Mouse (Mus musculus) embryonic fibroblast, embryonic 13.5 days (primary cell): ENCODE data around the gene Mta1. TPM values are rescaled to one million over a fixed set of nuclear protein-coding genes. Genes with fewer than 3 reads are reported as not detected.

Experiments
- H3K27ac ChIP-seq: 2 replicates; pipeline ENCODE4 v1.5.1; 2012; ENCODE audit warnings: low read length, control low read depth, inconsistent platforms; ENCODE audit not compliant: insufficient read depth
- H3K4me1 ChIP-seq: 2 replicates; pipeline ENCODE4 v1.6.1; 2011; ENCODE audit warnings: low read length; ENCODE audit not compliant: control insufficient read depth, insufficient read depth
- H3K4me3 ChIP-seq: 2 replicates; pipeline ENCODE4 v1.5.1; 2011; ENCODE audit warnings: mild to moderate bottlenecking, control low read depth, low read length; ENCODE audit not compliant: insufficient read depth
- CTCF ChIP-seq: IDR thresholded peaks from 2 replicates; pipeline ENCODE4 v1.5.1; 2011; ENCODE audit warnings: mild to moderate bottlenecking, control low read depth, low read length, moderate library complexity, borderline replicate concordance; ENCODE audit not compliant: insufficient read depth
- POLR2A ChIP-seq: IDR thresholded peaks from 2 replicates; pipeline ENCODE4 v1.6.1; 2011; ENCODE audit warnings: low read depth, mild to moderate bottlenecking, control low read depth, low read length, moderate library complexity
- polyA plus RNA-seq: library from polyadenylated mRNA; stranded (reverse); fragments of >200 nt; gene quantifications from 2 replicates; pipeline ENCODE4 v1.2.4, GENCODE M21; 2011; ENCODE audit warnings: low read depth; ENCODE audit not compliant: missing spikeins, insufficient read length

Mta1 gene
- polyA plus RNA-seq = 83.2 and 86.5 TPM in 2 replicates

DNA sequence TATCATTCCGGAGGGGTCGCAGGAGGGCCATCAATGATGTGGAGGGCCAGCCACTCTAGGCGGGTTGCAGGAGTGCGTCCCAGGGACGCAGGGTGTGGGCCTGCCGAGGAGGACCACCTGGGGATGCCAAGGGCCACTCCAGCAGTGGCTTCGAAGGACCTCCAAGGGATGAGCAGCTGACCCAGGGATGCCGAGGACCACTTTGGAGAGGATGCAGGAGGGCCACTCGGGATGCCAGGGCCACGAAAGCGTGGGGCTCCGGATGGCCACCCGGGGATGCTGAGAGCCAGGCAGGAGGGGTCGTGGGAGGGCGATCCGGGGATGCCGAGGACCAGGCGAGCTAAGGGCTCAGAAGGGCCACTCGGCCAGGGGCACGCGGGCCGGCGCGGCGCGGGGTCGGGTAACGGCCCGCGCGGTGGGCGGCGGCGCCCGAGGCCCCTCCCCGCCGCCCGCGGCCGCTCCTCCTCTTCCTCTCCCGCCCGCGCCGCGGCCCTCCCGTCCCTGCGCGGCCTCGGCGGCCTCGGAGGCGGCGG is at the start of gene Mta1:
Gene Mta1 (plus strand): TSS at position 530 of the 533 bp plus-strand sequence.
- Histone ChIP-seq H3K27ac (peak within 1 kb of the TSS; percentile 50), H3K4me3 (peak within 1 kb of the TSS; percentile 98)
- TF ChIP-seq POLR2A = peak; percentile 78
- TF ChIP-seq CTCF = no peak

DNA sequence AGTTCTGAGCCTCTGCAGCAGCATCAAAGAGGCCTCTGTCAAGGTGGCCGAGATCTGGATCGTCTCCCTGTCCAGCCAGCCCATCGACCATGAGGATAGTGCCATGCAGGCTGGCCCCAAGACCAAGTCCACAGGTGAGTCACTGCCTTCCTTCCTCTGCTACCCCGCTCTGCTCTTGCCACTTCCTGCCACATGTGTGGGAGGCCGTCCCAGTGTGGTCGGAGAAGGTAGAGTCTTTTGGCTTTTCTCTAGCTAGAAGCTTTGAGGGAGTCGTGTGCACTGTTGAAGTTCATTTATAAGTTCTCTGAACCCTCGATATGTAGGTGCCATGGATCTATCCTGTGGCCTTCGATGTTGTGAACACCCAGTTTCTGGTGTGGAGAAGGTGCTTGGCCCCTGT is 48.2 kb upstream of the Mta1 start:
- Histone ChIP-seq H3K4me1 (peaks cover 7% of the 10 kb centered on the region; the same call in 1 of the 2 replicates), H3K4me3 (no peak overlapping the region), H3K27ac (no peak overlapping the region)
- TF ChIP-seq POLR2A = no peak
- no peak for TF ChIP-seq CTCF

More for the DNA sequence above, at the start of gene Mta1:
- H3K4me1 ChIP-seq = peaks cover 7% of the 10 kb centered on the region

DNA sequence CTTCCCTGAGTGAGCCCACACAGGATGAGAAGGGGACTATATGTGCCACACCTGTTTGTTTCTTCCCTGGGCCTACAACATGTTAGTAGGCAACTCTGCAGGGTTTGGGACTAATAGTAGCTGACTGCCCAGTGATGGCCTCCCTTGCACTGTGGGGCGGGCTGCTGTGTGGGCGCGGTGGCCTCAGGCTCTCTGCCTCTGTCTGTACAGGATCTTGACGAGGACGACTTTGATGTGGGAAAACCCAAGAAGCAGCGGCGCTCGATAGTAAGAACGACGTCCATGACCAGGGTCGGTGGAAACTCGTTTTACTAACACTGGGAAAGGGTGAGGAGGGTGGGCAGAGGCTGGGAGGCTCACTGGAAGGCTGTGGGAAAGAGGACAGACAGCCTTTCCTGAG is 47.4 kb upstream of the Mta1 start:
- no peak overlapping the region for H3K4me3 ChIP-seq
- no peak overlapping the region for H3K27ac ChIP-seq
- H3K4me1 ChIP-seq = peaks cover 7% of the 10 kb centered on the region; the same call in 1 of the 2 replicates
- TF ChIP-seq CTCF = no peak
- TF ChIP-seq POLR2A = no peak

DNA sequence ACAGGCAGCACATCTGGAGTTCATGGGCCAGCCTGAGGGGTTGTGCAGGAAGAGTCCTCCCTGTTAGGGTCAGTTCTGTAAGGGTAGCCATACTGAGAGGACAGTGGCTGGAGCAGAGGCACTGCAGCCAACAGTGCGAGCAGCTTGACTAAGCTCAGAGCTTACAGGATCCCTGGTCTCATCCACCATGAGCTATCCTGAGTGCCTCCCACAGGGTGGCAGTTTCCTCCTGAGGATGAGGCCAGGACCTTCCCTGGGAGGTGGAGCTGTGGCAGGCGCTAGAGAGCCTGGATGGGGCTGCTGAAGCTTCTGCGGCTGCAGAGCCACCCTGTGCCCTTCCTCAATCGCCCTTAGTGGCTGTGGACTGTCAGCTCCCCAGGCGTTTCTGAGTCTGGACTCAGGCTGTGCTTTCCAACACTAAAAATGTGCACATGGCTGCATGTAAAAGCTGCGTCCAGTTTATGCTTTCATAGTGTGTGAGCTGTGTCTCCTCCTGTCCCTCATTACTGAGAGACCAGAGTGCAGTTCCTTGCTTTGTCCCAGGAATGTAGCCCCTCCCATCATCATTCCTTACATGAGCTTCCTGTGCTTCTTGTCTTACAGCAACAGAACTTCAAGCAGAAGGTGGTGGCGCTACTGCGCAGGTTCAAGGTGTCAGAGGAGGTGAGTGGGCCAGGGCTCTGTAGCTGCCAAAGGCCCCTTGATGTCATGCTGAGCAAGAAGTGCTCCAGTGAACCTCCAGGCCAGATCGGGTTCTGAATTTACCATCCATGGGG is 46.3 kb upstream of the Mta1 start:
- Histone ChIP-seq H3K4me3 (no peak overlapping the region), H3K4me1 (peaks cover 7% of the 10 kb centered on the region; the same call in 1 of the 2 replicates), H3K27ac (no peak overlapping the region)
- TF ChIP-seq POLR2A (no peak), CTCF (no peak)

DNA sequence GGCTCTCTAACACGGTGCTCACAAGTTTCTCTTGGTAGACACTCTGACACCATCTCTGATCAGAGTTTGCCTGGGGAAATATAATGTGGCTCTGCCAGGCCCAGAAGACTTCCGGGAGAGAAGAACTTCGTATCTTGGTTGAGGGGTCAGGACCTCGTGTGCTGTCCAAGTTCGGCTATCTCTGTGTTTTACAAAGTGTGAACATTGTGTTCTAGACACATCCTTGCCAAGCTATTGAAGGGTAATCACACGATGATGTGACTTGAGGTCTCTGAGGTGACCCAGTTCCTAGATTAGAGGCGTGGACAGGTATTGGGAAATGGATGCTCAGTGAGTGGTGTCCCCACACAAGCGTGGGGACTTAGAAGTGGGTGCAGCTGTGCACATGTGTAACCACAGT is 42.0 kb upstream of the Mta1 start:
- H3K27ac ChIP-seq = no peak overlapping the region
- peaks cover 7% of the 10 kb centered on the region; the same call in 1 of the 2 replicates for H3K4me1 ChIP-seq
- TF ChIP-seq CTCF (no peak), POLR2A (no peak)
- no peak overlapping the region for H3K4me3 ChIP-seq

DNA sequence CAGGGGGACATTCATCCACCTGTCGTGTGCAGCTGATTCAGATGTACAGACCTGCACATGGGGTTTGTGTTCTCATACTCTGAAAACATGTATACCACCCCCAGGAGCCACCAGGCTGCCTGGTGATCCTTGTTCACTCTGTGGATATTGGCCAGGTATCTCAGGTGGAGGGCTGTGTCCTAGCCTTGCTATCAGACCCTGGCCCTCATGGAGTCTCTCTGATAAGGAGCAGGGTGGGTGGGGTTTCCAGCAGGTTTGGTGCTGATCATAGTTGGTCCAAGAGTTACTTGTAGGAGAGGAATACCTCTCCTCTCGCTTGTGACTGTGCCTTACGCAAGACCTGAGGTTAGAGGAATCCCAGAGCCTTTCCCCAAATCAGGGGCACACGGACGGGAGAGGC is 37.9 kb upstream of the Mta1 start:
- H3K4me3 ChIP-seq = no peak overlapping the region
- TF ChIP-seq POLR2A (no peak), CTCF (no peak)

DNA sequence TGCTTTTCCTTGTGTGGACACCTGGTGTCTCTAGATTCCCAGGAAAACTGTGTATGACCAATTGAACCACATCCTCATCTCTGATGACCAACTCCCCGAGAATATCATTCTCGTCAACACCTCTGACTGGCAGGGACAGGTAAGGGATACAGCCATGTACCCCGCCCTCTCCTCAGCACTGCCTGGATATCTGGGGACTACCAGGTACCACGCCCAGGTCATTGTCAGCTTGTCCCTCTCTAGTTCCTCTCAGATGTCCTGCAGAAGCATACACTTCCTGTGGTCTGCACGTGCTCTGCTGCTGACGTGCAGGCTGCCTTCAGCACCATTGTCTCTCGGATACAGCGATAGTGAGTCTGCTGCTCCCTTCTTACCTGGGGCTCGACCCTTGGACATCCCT is 36.5 kb upstream of the Mta1 start:
- no peak overlapping the region for H3K4me3 ChIP-seq
- no peak for TF ChIP-seq POLR2A
- TF ChIP-seq CTCF = no peak
- H3K27ac ChIP-seq = no peak overlapping the region
- H3K4me1 ChIP-seq = no peaks in the 10 kb centered on the region

More for the DNA sequence above, 37.9 kb upstream of the Mta1 start:
- Histone ChIP-seq H3K4me1 (no peaks in the 10 kb centered on the region), H3K27ac (no peak overlapping the region)

DNA sequence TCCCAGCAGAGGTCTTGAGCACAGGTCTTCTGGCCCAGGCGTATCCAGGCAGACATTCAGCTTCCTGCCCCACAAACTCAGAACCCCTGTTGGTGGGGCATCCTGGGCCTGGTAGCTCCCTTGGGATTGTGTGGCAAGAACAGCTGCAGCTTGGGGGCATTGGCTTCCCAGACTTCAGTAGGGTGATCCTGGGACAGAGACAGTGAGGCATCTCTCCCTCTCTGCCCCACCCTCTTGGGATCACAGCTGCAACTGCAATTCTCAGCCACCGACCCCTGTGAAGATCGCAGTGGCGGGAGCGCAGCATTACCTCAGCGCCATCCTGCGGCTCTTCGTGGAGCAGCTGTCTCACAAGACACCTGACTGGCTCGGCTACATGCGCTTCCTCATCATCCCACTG is 35.9 kb upstream of the Mta1 start:
- H3K4me1 ChIP-seq = no peaks in the 10 kb centered on the region
- TF ChIP-seq POLR2A (no peak), CTCF (no peak)
- H3K4me3 ChIP-seq = no peak overlapping the region
- no peak overlapping the region for H3K27ac ChIP-seq

DNA sequence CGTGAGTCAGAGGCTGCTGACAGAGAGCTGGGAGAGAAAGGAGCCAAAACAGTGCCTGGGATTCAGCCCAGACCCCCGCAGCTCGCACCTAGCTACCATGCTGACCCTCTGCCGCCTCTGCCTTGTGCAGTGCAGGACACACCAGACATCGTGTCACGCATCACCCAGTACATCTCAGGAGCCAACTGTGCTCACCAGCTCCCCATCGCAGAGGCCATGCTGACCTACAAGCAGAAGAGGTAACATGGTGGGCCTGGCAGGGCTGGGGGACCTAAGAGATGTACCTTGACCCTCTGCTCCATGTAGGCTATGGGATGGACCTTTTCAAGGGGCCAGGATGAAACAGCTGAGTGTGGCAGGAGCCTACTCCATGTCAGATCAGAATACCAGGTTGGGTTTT is 34.4 kb upstream of the Mta1 start:
- Histone ChIP-seq H3K27ac (no peak overlapping the region), H3K4me1 (no peaks in the 10 kb centered on the region), H3K4me3 (no peak overlapping the region)
- no peak for TF ChIP-seq CTCF
- TF ChIP-seq POLR2A = no peak

DNA sequence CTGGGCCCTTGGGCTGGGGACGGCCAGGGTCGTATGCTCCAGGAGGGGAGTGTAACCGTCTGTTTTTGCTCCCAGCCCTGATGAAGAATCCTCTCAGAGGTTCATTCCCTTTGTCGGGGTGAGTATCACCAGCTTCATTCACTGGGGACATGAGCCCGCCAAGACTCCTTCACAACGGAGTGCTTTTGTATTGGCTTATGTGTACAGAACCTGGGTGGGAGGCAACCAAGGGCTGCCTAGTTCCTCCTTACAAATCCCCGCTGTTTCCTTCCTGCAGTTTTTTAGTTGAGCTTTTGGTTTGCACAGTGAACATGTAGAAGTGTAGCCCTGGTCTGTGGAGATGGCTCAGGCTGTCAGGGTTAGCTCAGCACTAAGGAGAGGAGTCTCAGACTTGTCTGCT is 30.1 kb upstream of the Mta1 start:
- Histone ChIP-seq H3K4me1 (no peaks in the 10 kb centered on the region), H3K27ac (no peak overlapping the region), H3K4me3 (no peak overlapping the region)
- TF ChIP-seq POLR2A = no peak
- no peak for TF ChIP-seq CTCF
